Mouse (Mus musculus) spleen, adult 2 months (tissue): ENCODE results near the gene Susd6.

Experiments used
- CTCF ChIP-seq: fragments of 200-500 bp; IDR thresholded peaks from 2 replicates; pipeline ENCODE4 v1.5.1; 2011; ENCODE audit warnings: mild to moderate bottlenecking, inconsistent platforms; ENCODE audit not compliant: insufficient read depth, insufficient read length, insufficient replicate concordance; ENCODE audit errors: extremely low read depth
- POLR2A ChIP-seq: fragments of 200-500 bp; IDR thresholded peaks from 2 replicates; pipeline ENCODE4 v1.6.1; 2011; ENCODE audit warnings: low read depth, low read length, inconsistent platforms

DNA sequence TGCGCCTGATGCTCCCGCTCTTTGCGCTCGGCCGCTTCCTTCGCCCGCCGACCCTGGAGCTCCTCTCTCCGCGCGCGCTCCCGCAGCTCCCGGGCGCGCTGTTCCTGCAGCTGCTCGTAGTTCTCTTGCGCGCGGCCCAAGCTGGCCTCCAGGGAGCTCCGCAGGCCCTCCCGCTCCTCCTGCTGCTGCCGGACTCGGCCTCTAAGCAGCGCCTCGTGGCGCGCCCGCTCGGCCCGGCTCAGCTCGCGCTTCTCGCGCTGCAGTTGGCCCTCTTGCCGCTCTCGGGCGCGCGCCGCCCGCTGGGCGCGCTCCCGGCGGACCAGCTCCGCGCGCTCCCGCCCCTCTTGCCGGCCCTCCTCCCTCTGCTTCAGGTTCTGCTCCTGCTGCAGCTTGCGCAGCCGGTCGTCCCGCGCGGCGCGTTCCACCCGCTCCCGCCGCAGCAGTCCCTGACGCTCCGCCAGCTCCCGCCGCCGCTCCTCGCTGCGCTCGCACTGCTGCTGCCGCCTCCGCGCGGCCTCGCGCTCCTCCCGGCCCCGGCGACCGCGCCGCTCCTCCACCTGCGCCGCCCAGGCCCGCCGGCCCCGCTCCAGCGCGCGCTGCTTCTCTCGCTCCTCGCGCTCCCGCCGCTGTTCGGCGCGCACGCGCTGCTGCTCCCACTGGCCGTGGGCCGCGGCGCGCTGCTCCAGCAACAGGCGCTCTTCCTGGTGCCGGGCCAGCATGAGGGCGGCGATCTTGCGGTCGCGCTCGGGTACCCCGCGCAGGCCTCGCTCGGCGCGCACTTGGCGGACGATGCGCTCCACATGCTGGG lies 32.4 kb upstream of the Susd6 start:
- TF ChIP-seq POLR2A (no peak), CTCF (no peak)
